Mouse (Mus musculus): Measurements from ENCODE around the gene Kcnip4.

The Kcnip4 gene

DNA sequence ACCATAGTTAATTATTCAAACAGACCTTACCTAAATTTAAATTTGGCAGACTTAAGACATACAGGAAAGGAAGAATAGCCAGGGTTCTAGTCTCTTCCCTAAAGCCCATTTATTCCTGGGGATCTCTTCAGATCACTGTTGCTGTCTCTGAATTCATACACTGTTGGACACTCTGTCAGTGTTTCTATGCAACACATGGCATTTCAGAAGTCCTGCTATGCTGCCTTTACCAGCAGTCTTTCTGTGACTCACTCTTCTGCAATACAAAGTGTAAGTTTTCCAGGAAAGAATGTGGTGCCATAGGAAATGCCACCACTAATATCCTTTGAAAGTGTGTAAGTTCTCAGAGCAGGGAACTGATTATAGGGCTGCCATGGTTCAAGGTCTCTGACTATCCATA, 936.7 kb downstream of the Kcnip4 start:
- no peak for DNase-seq (ENCODE audit: low read depth, low spot score)

DNA sequence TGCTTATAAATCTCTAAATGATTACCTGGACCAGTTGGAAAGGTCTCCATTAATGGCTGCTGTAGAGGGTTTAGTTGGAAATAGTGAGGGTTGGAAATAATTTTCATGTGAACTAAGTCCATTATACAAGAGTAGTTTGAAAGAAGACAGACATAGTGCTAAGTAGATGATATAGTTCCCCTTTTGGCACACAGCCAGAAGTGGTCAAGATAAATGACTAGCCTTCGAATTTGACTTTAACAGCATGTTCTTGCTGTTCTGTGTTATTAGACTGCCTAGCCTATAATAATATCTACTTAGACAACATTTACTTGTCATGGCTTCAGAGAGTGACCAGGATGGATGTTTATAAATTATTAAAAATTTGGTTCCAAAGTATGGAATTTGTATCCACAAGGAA, 941.3 kb downstream of the Kcnip4 start:
- no peak for DNase-seq (ENCODE audit: low read depth, low spot score)

GRCm38 (mm10) chr5:48563996-48564587, 960.6 kb downstream of the Kcnip4 start:
- no peak for DNase-seq (ENCODE audit: low read depth, low spot score)

GRCm38 (mm10) chr5:48551753-48552152, 973.0 kb downstream of the Kcnip4 start:
- no peak for DNase-seq (ENCODE audit: low read depth, low spot score)

DNA sequence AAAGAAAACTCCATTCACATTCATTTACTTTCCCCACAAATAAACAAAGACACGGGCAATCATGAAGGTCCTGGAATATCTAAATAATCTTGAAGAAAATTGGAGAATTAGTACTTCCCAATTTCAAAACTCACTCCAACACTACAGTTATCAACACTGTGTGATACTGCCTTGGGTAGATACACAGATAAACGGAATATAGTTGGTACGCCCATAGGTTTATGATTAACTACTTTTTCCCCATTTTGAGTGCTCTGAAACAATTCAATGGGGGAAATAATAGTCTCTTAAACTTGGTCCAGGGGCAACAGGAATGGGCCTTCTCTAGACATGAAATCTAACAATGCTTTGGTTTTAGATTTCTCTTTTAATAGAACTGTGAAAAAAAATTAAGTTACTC, 978.9 kb downstream of the Kcnip4 start:
- DNase-seq (ENCODE audit: low read depth, low spot score), result no peak

- no peak for DNase-seq (ENCODE audit: low read depth, low spot score)
Measured at GRCm38 (mm10) chr5:48544784-48545734, 979.6 kb downstream of the Kcnip4 start.

- no peak for DNase-seq (ENCODE audit: low read depth, low spot score)
Measured at GRCm38 (mm10) chr5:48518035-48518434, 1006.7 kb downstream of the Kcnip4 start.

- DNase-seq (ENCODE audit: low read depth, low spot score), result no peak
Measured at GRCm38 (mm10) chr5:48513354-48513753, 1011.4 kb downstream of the Kcnip4 start.

DNA sequence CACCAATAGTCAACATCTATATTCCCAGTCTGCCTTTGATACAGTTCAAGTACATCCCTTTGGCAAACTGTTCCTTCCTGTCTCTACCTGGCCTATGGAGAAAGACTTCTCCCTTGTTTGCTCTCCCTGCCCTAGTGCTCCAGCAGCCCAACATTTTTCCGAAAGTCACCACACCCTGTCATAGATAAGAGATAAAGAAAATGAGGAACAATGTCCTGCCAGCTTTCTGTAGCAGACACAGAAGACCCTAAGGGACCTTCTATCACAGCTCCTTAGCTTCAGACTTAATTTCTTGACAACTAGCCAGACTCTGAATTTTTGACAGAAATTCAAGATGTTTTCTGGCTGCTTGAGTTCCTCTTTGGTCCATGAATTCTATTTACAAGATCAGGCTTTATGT, 1013.4 kb downstream of the Kcnip4 start:
- DNase-seq (ENCODE audit: low read depth, low spot score), result no peak

GRCm38 (mm10) chr5:48510241-48510640, 1014.5 kb downstream of the Kcnip4 start:
- no peak for DNase-seq (ENCODE audit: low read depth, low spot score)

DNA sequence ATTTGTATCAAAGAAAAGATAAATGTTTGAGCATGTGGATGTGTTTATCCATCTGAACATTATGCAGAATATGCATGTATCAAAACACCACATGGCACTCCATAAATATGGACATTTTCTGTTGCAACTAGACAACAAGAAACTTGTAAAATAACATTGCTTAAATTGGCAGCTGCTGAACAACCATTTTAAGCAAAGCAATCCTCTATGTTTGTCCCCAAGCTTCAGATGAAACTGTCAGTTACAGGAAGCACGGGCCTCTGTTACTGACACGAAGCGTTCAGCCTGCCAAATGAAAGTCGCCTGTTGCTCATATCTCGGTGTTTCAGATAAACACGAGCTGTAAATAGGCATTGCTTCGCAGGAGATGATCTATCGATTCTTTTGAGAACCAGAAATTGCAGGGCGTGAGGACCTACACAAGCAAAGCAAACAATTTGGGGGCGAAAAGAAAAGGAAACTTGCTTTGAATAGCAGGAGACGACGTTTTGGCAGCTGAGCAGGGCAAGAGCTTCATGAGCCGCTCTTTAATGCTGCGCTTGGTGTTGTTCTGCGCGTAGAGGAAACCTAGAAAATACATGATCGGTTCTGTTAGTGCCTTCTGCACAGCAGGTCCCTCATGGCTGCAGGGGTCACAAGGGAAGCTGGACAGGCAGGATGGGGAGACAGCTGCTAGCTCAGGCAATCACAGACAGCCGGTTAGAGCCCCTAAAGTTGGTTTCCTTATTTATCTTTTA, 1015.3 kb downstream of the Kcnip4 start:
- no peak for DNase-seq (ENCODE audit: low read depth, low spot score)

DNA sequence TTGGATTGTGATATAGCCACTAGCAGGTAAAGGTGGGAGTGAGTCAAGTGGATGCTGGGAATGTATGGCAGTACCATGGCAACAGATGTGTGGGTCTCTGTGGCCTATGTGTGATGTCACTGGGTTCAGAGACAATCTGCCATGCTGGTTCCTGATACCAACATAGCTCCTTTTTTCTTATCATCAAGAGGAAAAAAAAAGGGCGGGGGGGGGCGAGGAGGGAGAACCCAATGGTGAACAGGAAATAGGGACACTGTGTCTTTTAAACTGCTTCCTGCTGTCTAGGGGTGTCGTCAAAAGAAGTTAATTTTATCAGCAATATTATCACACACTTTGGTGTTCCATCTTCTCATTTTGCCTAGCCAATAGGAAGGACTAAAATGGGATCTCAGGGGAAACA, 1021.6 kb downstream of the Kcnip4 start:
- DNase-seq (ENCODE audit: low read depth, low spot score), result no peak

DNA sequence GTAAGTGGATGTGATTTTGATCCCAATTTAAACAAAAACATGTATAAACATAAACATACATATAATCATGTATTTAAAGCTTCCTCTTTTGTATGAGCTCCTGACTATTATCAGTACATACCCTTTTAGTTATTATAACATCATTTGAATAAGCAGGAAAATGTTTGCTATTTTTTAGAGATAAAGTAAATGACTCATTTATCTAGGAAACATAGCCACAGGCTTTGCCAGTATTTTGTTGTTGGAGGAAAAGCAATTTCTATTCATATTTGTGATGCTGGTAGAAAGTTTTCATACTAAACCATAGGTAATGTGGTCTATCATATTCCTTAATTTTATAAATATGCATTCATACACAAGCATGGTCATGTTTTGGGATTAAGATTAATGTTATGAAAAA, 1022.3 kb downstream of the Kcnip4 start:
- no peak for DNase-seq (ENCODE audit: low read depth, low spot score)

DNA sequence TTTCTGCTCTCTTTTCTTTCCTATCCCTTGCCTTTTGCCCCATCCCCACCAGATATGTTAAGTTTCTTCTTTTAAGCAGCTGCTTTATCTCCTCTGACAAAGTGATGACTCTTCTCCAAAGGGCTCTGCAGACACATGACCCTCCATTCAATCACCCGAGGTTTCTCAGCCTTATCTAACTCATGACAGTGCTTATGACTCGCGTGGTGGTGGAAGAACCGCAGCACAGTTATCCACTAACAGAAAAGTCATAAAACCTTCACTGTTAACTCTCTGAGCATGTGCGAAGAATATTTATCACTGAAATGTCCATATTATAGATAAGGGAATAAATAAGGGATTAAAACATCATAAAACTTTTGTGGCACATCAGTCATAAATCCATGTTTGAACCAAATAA, 1024.5 kb downstream of the Kcnip4 start:
- no peak for DNase-seq (ENCODE audit: low read depth, low spot score)

DNA sequence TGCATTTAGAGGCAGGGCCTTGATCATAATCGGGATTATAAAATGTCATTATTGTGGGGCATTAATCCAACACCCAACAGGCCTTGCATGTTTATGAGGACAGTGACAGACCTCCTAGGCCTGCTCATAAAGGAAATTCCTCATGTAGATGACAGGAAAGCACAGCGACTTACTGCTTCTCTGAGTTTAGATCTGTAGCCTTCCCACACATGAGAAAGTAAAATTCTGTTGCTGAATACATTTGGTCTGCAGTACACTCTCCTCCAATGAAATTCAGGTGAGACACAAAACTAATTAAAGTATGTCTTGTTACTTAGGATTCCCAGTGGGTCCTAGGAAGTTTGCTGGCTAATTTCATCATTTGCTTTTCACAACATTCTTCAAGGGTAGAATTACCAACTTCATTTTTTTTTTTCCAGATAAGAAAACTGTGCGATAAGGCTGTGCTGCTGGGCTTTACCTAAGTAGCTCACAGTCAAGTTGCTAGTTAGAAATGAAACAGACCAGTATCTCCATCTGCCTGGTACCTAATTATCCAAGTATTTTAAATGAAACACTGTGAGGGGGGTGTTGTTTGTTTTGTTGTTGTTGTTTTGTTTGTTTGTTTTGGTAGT, 1033.7 kb downstream of the Kcnip4 start:
- no peak for DNase-seq (ENCODE audit: low read depth, low spot score)

GRCm38 (mm10) chr5:48489549-48490288, 1035.0 kb downstream of the Kcnip4 start:
- no peak for DNase-seq (ENCODE audit: low read depth, low spot score)

DNA sequence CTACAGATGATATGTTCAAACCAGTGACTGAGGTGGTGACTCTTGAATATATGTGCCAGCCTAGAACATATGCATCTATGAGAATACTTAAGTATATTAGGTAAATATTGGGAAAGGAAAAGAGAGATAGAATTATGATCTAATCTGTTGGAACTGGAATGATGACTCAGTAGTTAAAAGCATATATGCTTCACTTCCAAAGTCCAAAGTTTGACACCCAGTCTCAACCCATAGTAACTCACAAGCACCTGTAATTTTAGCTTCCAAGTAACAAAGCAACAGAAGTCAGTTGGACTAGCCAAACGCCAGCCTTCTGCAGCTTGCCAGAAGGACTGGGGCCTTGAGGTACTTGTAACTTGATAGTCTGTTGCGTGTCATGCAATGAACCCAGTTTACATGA, 1041.6 kb downstream of the Kcnip4 start:
- DNase-seq (ENCODE audit: low read depth, low spot score), result no peak

DNA sequence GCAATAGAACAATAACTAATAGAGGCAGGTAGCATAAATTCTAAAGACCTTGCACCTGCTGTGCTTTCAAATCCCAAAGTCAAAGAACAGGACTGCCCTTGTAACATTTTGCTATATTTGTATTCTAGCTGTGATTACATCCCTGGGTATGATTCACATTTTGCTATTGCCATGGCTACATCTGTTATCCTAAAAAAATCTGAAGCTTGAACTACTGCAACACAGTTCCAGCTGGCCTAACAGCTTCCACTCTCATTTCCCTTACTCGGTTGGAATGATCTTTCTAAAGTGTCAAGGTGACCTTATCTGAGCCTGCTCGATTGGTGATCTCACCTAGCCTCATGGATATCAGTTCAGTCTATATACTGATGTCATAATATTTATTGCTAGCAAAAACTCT, 1064.5 kb downstream of the Kcnip4 start:
- no peak for DNase-seq (ENCODE audit: low read depth, low spot score)

DNA sequence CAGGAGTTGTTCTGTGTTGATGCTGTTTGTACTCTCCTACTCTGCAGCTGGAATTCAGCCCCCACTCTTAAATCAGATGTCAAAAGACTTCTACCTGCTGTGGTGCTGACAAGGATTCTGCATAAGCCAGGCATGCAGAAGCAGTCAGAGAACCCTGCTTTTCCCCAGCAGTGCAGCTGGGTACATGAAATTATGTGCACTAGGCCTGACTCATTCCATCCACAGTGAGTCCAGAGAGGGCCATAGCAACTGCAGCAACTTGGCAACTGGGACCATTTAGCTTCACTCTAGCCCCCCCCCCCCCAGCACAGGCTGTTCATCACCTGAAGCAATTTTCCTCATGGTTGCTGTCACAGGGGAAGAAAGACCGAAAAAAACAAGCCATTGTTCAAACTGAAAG, 1075.8 kb downstream of the Kcnip4 start:
- no peak for DNase-seq (ENCODE audit: low read depth, low spot score)

- DNase-seq (ENCODE audit: low read depth, low spot score), result no peak
Measured at GRCm38 (mm10) chr5:48430459-48430858, 1094.2 kb downstream of the Kcnip4 start.

GRCm38 (mm10) chr5:48421957-48422356, 1102.8 kb downstream of the Kcnip4 start:
- DNase-seq (ENCODE audit: low read depth, low spot score), result no peak
